Mouse (Mus musculus) left cerebral cortex, postnatal 4 days (tissue): ENCODE results near the gene Ppm1g. TPM values are rescaled to one million over a fixed set of nuclear protein-coding genes. Genes with fewer than 3 reads are reported as not detected.

Source experiments
- total RNA-seq, 2 experiments: library from RNA; stranded (reverse); gene quantifications; 2 replicates each; pipeline ENCODE4 v1.2.3; 2021

Ppm1g gene
- total RNA-seq, 2 experiments from 2014 or later, result 144 to 146 TPM

Other genes starting within 250 kb of the Ppm1g start
- gene Atraid, start 172.4 kb downstream of the Ppm1g start, total RNA-seq, result 10 to 100 TPM; 59.2 to 66.2 TPM
- 10 to 100 TPM; 17.6 to 23.5 TPM for gene Slc5a6, start 171.8 kb downstream of the Ppm1g start, total RNA-seq
- gene Cad, start 165.9 kb downstream of the Ppm1g start, total RNA-seq, result 10 to 100 TPM; 34.1 to 37.6 TPM
- not detected for gene Dnajc5g, start 114.4 kb downstream of the Ppm1g start, total RNA-seq
- gene Slc30a3, start 112.5 kb downstream of the Ppm1g start, total RNA-seq, result 10 to 100 TPM; 11.9 to 14.1 TPM
- not detected for gene Trim54, start 104.0 kb downstream of the Ppm1g start, total RNA-seq
- gene Ucn, start 81.9 kb downstream of the Ppm1g start, total RNA-seq, result not detected
- 10 to 100 TPM; 25.1 to 31.4 TPM for gene Mpv17, start 66.4 kb downstream of the Ppm1g start, total RNA-seq
- 1 to 10 TPM; 2.7 to 4.4 TPM for gene Gm29609, start 40.8 kb downstream of the Ppm1g start, total RNA-seq
- gene Gtf3c2, start 40.5 kb downstream of the Ppm1g start, total RNA-seq, result 10 to 100 TPM; 68.9 to 74.0 TPM
- gene Snx17, start 27.5 kb downstream of the Ppm1g start, total RNA-seq, result 10 to 100 TPM; 66.7 to 72.1 TPM
- gene Eif2b4, start 27.3 kb downstream of the Ppm1g start, total RNA-seq, result 10 to 100 TPM; 45.8 to 48.3 TPM
- gene Zfp513, start 18.4 kb downstream of the Ppm1g start, total RNA-seq, result 10 to 100 TPM; 27.6 to 30.1 TPM
- 10 to 100 TPM; 91.8 to 94.3 TPM for gene Nrbp1, start 20.2 kb upstream of the Ppm1g start, total RNA-seq
- not detected for gene Gm9970, start 20.5 kb upstream of the Ppm1g start, total RNA-seq
- gene Krtcap3, start 31.0 kb upstream of the Ppm1g start, total RNA-seq, result 1 to 10 TPM; 2.2 to 3.1 TPM
- gene Ift172, start 70.4 kb upstream of the Ppm1g start, total RNA-seq, result 10 to 100 TPM; 65.9 to 69.3 TPM
- 100 to 1,000 TPM; 170 to 172 TPM for gene Fndc4, start 75.4 kb upstream of the Ppm1g start, total RNA-seq
- under 1 TPM in 1 of 2 experiments, not detected in 1; 0.52 TPM for gene Gckr, start 76.8 kb upstream of the Ppm1g start, total RNA-seq
- gene Zfp512, start 231.7 kb upstream of the Ppm1g start, total RNA-seq, result 10 to 100 TPM; 92.5 to 93.8 TPM